Mouse (Mus musculus) stomach, embryonic 15.5 days (tissue): ENCODE measurements at regions not wholly inside any gene's neighbourhood (a gene's known extent, or its start where the extent isn't known, plus 50 kb on each side); places are given as distances from the start of the nearest gene placed in this dataset.

ENCODE experiments used
- ATAC-seq: fragments of 200-750 bp; cut with Nextera tagmentation; 2 replicates; pipeline ENCODE4 v1.8.0; 2017; ENCODE audit warnings: low read depth, moderate number of reproducible peaks, moderate TSS enrichment; ENCODE audit not compliant: insufficient read depth, low FRiP score
- H3K27ac ChIP-seq: fragments of 300-500 bp; sonication (generic); 2 replicates; pipeline ENCODE4 v1.5.1; 2015; ENCODE audit warnings: mild to moderate bottlenecking, inconsistent platforms
- H3K27me3 ChIP-seq: fragments of 300-500 bp; sonication (generic); replicated peaks from 2 replicates; pipeline ENCODE4 v1.6.1; 2015; ENCODE audit warnings: inconsistent platforms
- H3K36me3 ChIP-seq: fragments of 300-500 bp; sonication (generic); 2 replicates; pipeline ENCODE4 v1.6.1; 2015; ENCODE audit warnings: inconsistent platforms
- H3K4me1 ChIP-seq: fragments of 300-500 bp; sonication (generic); 2 replicates; pipeline ENCODE4 v1.6.1; 2015; ENCODE audit warnings: inconsistent platforms
- H3K4me2 ChIP-seq: fragments of 300-500 bp; sonication (generic); 2 replicates; pipeline ENCODE4 v1.6.1; 2015; ENCODE audit warnings: mild to moderate bottlenecking, inconsistent platforms
- H3K4me3 ChIP-seq: fragments of 300-500 bp; sonication (generic); replicated peaks from 2 replicates; pipeline ENCODE4 v1.5.1; 2015; ENCODE audit warnings: inconsistent platforms
- H3K9ac ChIP-seq: fragments of 300-500 bp; sonication (generic); 2 replicates; pipeline ENCODE4 v1.6.1; 2015; ENCODE audit warnings: inconsistent platforms
- H3K9me3 ChIP-seq: fragments of 300-500 bp; sonication (generic); 2 replicates; pipeline ENCODE4 v1.6.1; 2016; ENCODE audit warnings: inconsistent platforms
- WGBS: fragments of 180-500 bp; shearing (Covaris S2); methylation state at CpG from one replicate; pipeline ENCODE4 v1.1.7; 2015; 5-methylcytosine and 5-hydroxymethylcytosine counted together

GRCm38 (mm10) chr1:137428110-137428509, 467.9 kb upstream of the Nr5a2 start:
- H3K4me1 ChIP-seq: no peaks in the 10 kb centered on the region
- 92% methylated on average over 1 of the region's 1 CpGs for WGBS
- H3K4me2 ChIP-seq: no peak overlapping the region
- no peaks in the 10 kb centered on the region for H3K36me3 ChIP-seq
- no peak for ATAC-seq
- H3K9me3 ChIP-seq: no peaks in the 10 kb centered on the region
- H3K4me3 ChIP-seq: no peak overlapping the region
- H3K27ac ChIP-seq: no peak overlapping the region
- H3K27me3 ChIP-seq: no peaks in the 10 kb centered on the region
- no peak overlapping the region for H3K9ac ChIP-seq

GRCm38 (mm10) chr1:137418388-137418787, 458.1 kb upstream of the Nr5a2 start:
- Histone ChIP-seq H3K9ac (no peak overlapping the region), H3K36me3 (no peaks in the 10 kb centered on the region), H3K9me3 (no peaks in the 10 kb centered on the region; the same call in 1 of the 2 replicates), H3K27ac (no peak overlapping the region), H3K4me2 (no peak overlapping the region), H3K4me3 (no peak overlapping the region), H3K4me1 (no peaks in the 10 kb centered on the region), H3K27me3 (no peaks in the 10 kb centered on the region)
- 75% methylated on average over 3 of the region's 3 CpGs for WGBS
- no peak for ATAC-seq

DNA sequence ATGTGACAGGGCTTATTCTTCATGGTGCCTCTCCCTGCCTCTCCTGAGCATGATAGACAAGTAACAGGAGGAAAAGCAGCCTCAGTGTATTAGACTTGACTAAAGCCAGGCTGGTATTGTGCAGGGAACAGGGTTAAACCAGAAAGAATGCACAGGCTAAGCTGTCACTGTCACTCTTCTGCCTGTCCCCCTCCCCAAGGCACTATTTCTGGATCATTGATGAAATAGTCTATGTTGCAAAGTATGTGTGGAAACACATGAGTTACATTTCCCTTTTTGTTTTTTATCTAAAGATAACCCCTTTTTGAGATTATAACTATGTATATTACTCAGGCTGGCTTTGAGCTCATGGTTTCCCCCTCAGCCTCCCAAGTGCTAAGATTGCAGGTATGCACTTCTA, 436.5 kb upstream of the Nr5a2 start:
- H3K27ac ChIP-seq: no peak overlapping the region
- H3K36me3 ChIP-seq: no peaks in the 10 kb centered on the region
- no peak for ATAC-seq
- no peak overlapping the region for H3K4me2 ChIP-seq
- H3K9me3 ChIP-seq: no peaks in the 10 kb centered on the region
- H3K4me3 ChIP-seq: no peak overlapping the region
- no peak overlapping the region for H3K9ac ChIP-seq
- no peaks in the 10 kb centered on the region for H3K4me1 ChIP-seq
- no peaks in the 10 kb centered on the region for H3K27me3 ChIP-seq

DNA sequence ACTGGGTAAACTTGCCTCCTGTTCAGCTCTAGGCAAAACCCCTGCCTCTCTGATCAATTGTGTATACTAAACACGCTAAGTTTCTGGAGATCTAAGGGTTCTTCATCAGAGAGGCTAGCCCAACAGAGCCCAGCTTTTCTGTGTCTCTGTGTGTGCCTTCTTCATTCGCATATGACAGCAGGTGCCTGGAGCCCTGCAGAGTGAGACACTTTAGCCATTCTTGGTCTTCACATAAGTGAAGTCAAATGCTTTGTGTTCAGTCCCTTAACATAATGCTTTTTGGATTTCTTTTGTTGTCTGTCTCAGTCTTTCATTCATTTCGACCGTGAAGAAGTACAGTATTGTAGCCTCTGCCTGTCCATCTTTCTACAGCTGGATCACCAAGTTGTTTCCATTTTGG, 427.3 kb upstream of the Nr5a2 start:
- H3K4me1 ChIP-seq: no peaks in the 10 kb centered on the region
- H3K27ac ChIP-seq: no peak overlapping the region
- no peak overlapping the region for H3K4me2 ChIP-seq
- 75% methylated on average over 4 of the region's 4 CpGs for WGBS
- H3K9ac ChIP-seq: no peak overlapping the region
- H3K27me3 ChIP-seq: no peaks in the 10 kb centered on the region
- no peaks in the 10 kb centered on the region for H3K36me3 ChIP-seq
- ATAC-seq: no peak
- no peak overlapping the region for H3K4me3 ChIP-seq
- no peaks in the 10 kb centered on the region for H3K9me3 ChIP-seq

GRCm38 (mm10) chr1:137378072-137378985, 418.1 kb upstream of the Nr5a2 start:
- no peak for ATAC-seq
- no peaks in the 10 kb centered on the region for H3K27me3 ChIP-seq
- no peaks in the 10 kb centered on the region for H3K36me3 ChIP-seq
- no peak overlapping the region for H3K4me3 ChIP-seq
- no peaks in the 10 kb centered on the region for H3K9me3 ChIP-seq
- no peak overlapping the region for H3K4me2 ChIP-seq
- no peak overlapping the region for H3K27ac ChIP-seq
- H3K4me1 ChIP-seq: no peaks in the 10 kb centered on the region
- 31% methylated on average over 6 of the region's 6 CpGs for WGBS
- no peak overlapping the region for H3K9ac ChIP-seq

GRCm38 (mm10) chr1:137376685-137377084, 416.4 kb upstream of the Nr5a2 start:
- Histone ChIP-seq H3K4me3 (no peak overlapping the region), H3K4me1 (no peaks in the 10 kb centered on the region), H3K9ac (no peak overlapping the region), H3K4me2 (no peak overlapping the region), H3K9me3 (no peaks in the 10 kb centered on the region), H3K27ac (no peak overlapping the region), H3K36me3 (no peaks in the 10 kb centered on the region), H3K27me3 (no peaks in the 10 kb centered on the region)
- ATAC-seq: no peak
- 64% methylated on average over 10 of the region's 10 CpGs for WGBS

GRCm38 (mm10) chr1:137374641-137375040, 414.4 kb upstream of the Nr5a2 start:
- Histone ChIP-seq H3K36me3 (no peaks in the 10 kb centered on the region), H3K9ac (no peak overlapping the region), H3K27me3 (no peaks in the 10 kb centered on the region), H3K27ac (no peak overlapping the region), H3K4me3 (no peak overlapping the region), H3K4me1 (no peaks in the 10 kb centered on the region), H3K9me3 (no peaks in the 10 kb centered on the region), H3K4me2 (no peak overlapping the region)
- 76% methylated on average over 4 of the region's 4 CpGs for WGBS
- ATAC-seq: no peak

DNA sequence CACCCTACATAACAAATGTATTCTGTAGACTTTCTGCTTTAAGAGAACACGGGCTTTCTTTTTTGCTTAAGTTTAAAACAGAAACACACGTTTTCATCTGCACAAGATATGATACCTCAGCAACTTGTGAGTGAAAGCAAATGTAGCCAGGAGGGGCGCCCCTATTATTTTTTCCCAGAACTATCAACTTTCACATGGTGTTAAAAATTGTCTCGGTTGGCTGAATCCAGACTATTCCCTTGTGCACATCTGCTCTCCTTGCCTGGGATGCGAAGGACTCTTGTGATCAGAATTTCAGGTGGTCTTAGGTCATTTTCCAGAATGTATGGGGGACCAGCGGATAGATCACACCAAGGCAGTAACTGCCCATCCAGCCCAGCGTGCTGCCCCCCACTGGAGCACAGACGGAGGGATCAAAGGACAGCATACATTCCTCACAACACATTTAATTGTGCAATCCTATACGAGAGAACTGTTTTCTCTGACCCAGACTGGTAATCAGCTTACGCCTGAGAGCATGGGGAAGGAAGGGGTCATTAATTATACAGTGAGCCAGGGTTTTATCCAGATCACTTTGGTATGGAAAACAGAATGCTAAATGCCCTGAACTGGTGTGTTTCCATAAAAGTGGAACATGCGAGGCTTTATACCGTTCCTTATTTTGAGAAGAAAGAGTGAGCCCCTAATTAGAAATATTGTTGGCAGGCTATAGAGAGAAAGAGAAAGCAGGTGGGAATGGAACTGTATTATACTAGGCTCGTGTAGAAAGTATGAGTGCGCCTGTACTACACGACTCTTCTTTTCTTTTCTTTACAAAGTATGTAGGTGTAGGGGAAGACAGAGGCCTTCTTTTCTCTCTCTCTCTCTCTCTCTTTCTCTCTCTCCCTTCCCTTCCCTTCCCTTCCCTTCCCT, 413.5 kb upstream of the Nr5a2 start:
- no peak overlapping the region for H3K9ac ChIP-seq
- 69% methylated on average over 15 of the region's 15 CpGs for WGBS
- no peak for ATAC-seq
- no peaks in the 10 kb centered on the region for H3K36me3 ChIP-seq
- H3K27ac ChIP-seq: no peak overlapping the region
- no peaks in the 10 kb centered on the region for H3K4me1 ChIP-seq
- no peak overlapping the region for H3K4me2 ChIP-seq
- no peaks in the 10 kb centered on the region for H3K27me3 ChIP-seq
- no peak overlapping the region for H3K4me3 ChIP-seq
- no peaks in the 10 kb centered on the region for H3K9me3 ChIP-seq

DNA sequence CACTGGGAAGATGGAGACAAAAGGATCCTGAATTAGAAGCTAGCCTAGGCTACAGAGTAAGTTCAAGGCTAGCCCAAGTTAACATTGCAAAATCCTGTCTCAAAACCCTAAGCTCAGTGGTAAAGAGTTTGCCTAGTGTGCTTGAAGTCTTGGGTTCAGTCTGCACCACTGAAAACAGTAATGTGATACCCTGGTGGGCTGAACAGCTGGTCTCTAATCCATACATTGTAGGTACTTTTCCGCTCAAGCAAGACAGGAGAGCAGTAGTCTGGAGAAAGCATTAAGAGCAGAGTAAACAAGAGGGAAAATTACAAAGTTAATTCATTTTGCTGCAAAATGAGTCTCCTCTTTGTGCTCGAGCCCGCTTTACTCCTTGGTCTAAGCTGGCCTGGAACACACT, 412.0 kb upstream of the Nr5a2 start:
- H3K27ac ChIP-seq: no peak overlapping the region
- no peak overlapping the region for H3K4me2 ChIP-seq
- H3K9ac ChIP-seq: no peak overlapping the region
- 80% methylated on average over 3 of the region's 3 CpGs for WGBS
- ATAC-seq: no peak
- no peaks in the 10 kb centered on the region for H3K4me1 ChIP-seq
- H3K36me3 ChIP-seq: no peaks in the 10 kb centered on the region
- H3K27me3 ChIP-seq: no peaks in the 10 kb centered on the region
- H3K9me3 ChIP-seq: no peaks in the 10 kb centered on the region
- no peak overlapping the region for H3K4me3 ChIP-seq

- Histone ChIP-seq H3K4me3 (no peak overlapping the region), H3K4me1 (no peaks in the 10 kb centered on the region), H3K9me3 (no peaks in the 10 kb centered on the region), H3K9ac (no peak overlapping the region), H3K27me3 (no peaks in the 10 kb centered on the region), H3K36me3 (no peaks in the 10 kb centered on the region), H3K4me2 (no peak overlapping the region), H3K27ac (no peak overlapping the region)
- no peak for ATAC-seq
These were observed 404.1 kb upstream of the Nr5a2 start for GRCm38 (mm10) chr1:137364396-137364795.

- ATAC-seq: no peak
These were observed 403.7 kb upstream of the Nr5a2 start for GRCm38 (mm10) chr1:137363969-137364368.

DNA sequence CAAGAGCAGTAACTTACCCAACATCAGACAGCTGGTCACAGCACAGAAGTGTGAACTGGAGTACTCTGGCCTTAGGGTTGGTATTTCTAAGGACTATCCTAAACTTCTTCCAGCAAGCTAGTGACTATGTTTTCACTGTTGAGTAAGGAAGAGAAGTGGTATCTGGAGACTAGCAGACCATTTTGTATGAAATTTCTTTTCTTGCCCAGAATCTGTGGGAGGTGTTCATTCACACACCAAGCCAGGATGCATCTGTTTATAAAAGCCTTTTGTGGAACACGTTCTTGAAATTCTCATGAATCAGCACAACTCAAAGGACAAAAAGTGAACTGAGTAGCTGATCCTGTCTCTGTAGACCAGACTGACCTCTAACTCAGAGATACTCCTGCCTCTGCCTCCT, 403.3 kb upstream of the Nr5a2 start:
- Histone ChIP-seq H3K4me2 (no peak overlapping the region), H3K4me3 (no peak overlapping the region), H3K9ac (no peak overlapping the region), H3K27me3 (no peaks in the 10 kb centered on the region), H3K9me3 (no peaks in the 10 kb centered on the region), H3K36me3 (no peaks in the 10 kb centered on the region), H3K4me1 (no peaks in the 10 kb centered on the region), H3K27ac (no peak overlapping the region)
- no peak for ATAC-seq
- 29% methylated on average over 1 of the region's 1 CpGs for WGBS

More at GRCm38 (mm10) chr1:137363969-137364368, 403.7 kb upstream of the Nr5a2 start:
- no peak overlapping the region for H3K4me3 ChIP-seq
- no peaks in the 10 kb centered on the region for H3K27me3 ChIP-seq
- no peaks in the 10 kb centered on the region for H3K9me3 ChIP-seq
- H3K9ac ChIP-seq: no peak overlapping the region
- no peak overlapping the region for H3K27ac ChIP-seq
- H3K4me1 ChIP-seq: no peaks in the 10 kb centered on the region
- H3K4me2 ChIP-seq: no peak overlapping the region
- no peaks in the 10 kb centered on the region for H3K36me3 ChIP-seq
- 93% methylated on average over 2 of the region's 2 CpGs for WGBS
